Mouse (Mus musculus) cortical plate, adult 2 months (tissue): ENCODE data around the gene Pdpk1. TPM values are rescaled to one million over a fixed set of nuclear protein-coding genes. Genes with fewer than 3 reads are reported as not detected.
A peak's percentile ranks its signal among the peaks of the same experiment; 100 is the strongest.

ENCODE experiments used
- H3K27ac ChIP-seq: fragments of 200-500 bp; 2 replicates; pipeline ENCODE4 v1.5.1; 2012; ENCODE audit warnings: low read length, control low read depth, inconsistent platforms; ENCODE audit not compliant: insufficient read depth
- H3K4me1 ChIP-seq: fragments of 200-500 bp; 2 replicates; pipeline ENCODE4 v1.6.1; 2011; ENCODE audit warnings: low read length; ENCODE audit not compliant: control insufficient read depth, insufficient read depth
- H3K4me3 ChIP-seq: fragments of 200-500 bp; 2 replicates; pipeline ENCODE4 v1.5.1; 2011; ENCODE audit warnings: mild to moderate bottlenecking, low read length, control low read depth; ENCODE audit not compliant: insufficient read depth
- CTCF ChIP-seq: fragments of 200-500 bp; IDR thresholded peaks from 2 replicates; pipeline ENCODE4 v1.5.1; 2011; ENCODE audit warnings: mild to moderate bottlenecking, control low read depth, low read length; ENCODE audit not compliant: insufficient read depth; ENCODE audit errors: extremely low read depth
- POLR2A ChIP-seq: fragments of 200-500 bp; IDR thresholded peaks from 2 replicates; pipeline ENCODE4 v1.6.1; 2011; ENCODE audit warnings: mild to moderate bottlenecking, low read length, control low read depth; ENCODE audit not compliant: insufficient read depth; ENCODE audit errors: extremely low read depth
- polyA plus RNA-seq: library from polyadenylated mRNA; depleted of rRNA; stranded (reverse); fragments of >200 nt; gene quantifications from 2 replicates; pipeline ENCODE4 v1.2.3, GENCODE M21; 2012

Pdpk1 gene
- polyA plus RNA-seq, 1 experiment: 44.8 TPM

DNA sequence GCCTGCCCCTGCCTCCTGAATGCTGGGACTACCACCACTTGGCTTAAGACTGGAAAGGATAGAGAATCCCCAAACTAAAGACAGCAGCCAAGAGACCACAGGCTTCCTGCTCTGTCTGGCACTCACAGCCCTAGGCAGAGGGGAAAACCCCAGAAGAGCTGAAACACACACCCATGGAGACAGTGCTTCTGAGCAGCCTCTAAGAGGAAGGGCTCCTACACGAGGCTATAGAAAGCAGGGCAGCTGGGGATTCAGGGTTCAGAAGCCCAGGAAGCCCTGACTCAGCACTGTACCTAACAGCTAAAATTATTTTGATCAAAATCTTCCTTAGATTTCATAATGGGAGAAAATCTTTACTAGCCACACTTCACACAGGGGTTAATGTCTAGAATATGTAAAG is 66.1 kb downstream of the Pdpk1 start:
- Histone ChIP-seq H3K4me3 (no peak overlapping the region), H3K27ac (no peak overlapping the region), H3K4me1 (no peaks in the 10 kb centered on the region)
- TF ChIP-seq POLR2A (no peak), CTCF (no peak)

DNA sequence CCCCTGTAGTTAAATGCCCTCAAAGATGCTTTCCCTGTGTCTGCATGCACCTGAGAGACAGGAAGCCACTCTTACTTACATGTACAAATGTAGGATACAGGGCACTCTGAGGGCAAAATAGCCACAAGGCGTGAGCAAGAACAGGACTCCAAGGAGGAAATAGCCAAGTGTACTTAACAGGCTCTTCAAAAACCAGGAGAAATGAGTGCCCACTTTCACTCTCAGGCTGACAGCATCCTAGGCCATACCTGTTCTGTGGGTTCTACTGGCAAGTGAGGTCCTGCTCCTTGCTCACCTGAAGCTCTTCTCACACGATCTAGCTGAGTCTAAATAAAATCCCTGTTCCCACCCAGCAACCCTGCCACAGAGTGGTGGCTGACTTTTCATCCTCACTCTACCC is 73.6 kb downstream of the Pdpk1 start:
- TF ChIP-seq CTCF: no peak
- TF ChIP-seq POLR2A: no peak
- Histone ChIP-seq H3K27ac (no peak overlapping the region), H3K4me1 (peaks cover under 1% of the 10 kb centered on the region; the same call in 1 of the 2 replicates), H3K4me3 (no peak overlapping the region)

DNA sequence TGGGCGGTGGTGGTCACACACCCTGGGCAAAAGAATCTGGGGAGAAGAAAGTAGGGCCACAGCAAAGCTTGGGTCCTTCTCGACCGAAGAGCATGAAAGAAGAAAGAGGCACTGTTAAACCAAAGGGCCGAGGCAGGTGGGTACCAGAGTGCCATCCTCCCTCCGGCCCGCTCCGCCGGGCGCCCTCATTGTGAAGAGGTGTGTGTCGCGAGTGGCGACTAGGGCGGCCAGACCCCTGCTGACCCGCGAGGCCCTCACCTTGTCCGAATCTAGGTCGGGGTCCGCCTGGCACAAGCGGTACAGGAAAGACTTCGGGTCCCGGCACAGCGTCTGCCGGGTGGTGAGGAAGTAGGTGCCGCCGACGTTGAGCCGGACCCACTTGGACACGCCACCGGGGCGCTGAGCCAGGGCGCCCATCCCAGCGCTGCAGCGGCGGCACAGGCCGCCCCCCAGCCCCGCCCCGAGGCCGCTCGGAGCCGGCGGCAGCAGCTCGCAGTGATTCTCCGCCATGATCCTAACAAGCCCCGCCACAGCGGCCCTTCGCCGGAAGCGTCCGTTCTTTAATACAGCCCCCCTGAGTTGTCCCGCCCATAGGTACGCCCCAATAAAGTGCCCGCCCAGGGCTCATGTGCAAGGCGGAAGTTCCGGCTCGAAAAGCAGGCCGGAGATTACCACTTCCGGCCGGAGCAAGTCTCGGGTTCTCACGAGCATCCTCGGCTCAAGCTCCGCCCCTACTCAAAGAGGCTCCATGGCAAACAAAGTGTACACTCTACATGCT is 77.6 kb downstream of the Pdpk1 start, which contains the start of gene Kctd5:
TSS of gene Kctd5 (minus strand) at position 567 of the 778 bp plus-strand sequence.
- peak; percentile 85 for TF ChIP-seq POLR2A
- no peak for TF ChIP-seq CTCF
- Histone ChIP-seq H3K4me3 (peak within 1 kb of the TSS; percentile 79), H3K4me1 (peaks cover 7% of the 10 kb centered on the region), H3K27ac (peak within 1 kb of the TSS; percentile 18; the same call in 1 of the 2 replicates)

DNA sequence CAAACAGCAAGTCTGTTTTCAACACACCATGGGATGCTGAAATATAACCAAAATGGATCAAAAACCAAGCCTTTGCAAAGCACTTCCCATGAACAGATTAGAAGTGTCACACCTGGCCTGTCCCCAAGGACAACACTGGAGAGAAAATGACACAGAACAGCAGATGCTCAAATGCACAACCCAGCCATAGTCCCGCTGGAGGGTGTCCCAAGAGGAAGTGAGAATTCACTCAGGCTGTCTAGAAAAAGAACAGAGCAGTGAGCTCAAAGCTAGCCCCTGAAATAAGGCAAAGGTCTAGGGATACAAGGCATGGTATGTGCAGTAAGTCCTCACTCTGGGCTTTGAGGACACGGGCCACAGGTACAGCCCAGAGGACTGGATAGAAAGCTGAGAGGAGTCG is 81.2 kb downstream of the Pdpk1 start:
- peaks cover 17% of the 10 kb centered on the region for H3K4me1 ChIP-seq
- TF ChIP-seq POLR2A (no peak), CTCF (no peak)
- H3K27ac ChIP-seq: no peak overlapping the region
- H3K4me3 ChIP-seq: no peak overlapping the region

DNA sequence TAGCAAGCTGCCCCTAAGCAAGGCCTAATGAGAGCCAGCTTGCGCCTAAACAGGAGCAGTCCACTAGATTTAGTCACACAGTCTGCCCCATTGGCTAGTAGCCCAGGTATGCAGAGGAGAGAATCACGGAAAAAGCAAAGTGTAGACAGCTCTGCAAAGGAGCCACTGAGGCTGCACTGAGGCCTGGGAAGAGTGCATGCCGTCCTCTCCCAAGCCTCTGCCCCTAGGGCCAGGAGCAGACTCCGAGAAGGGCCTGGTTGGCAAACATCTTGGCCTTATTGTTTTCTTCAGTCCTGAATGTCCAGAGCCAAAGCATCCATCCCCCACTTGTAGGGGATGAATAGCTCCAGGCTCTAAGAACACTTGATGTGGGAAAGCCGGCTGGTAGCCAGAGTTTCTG is 82.5 kb downstream of the Pdpk1 start:
- Histone ChIP-seq H3K4me1 (peaks cover 17% of the 10 kb centered on the region), H3K4me3 (no peak overlapping the region), H3K27ac (peak overlapping the region; percentile 80; the same call in 1 of the 2 replicates)
- TF ChIP-seq POLR2A (no peak), CTCF (no peak)

DNA sequence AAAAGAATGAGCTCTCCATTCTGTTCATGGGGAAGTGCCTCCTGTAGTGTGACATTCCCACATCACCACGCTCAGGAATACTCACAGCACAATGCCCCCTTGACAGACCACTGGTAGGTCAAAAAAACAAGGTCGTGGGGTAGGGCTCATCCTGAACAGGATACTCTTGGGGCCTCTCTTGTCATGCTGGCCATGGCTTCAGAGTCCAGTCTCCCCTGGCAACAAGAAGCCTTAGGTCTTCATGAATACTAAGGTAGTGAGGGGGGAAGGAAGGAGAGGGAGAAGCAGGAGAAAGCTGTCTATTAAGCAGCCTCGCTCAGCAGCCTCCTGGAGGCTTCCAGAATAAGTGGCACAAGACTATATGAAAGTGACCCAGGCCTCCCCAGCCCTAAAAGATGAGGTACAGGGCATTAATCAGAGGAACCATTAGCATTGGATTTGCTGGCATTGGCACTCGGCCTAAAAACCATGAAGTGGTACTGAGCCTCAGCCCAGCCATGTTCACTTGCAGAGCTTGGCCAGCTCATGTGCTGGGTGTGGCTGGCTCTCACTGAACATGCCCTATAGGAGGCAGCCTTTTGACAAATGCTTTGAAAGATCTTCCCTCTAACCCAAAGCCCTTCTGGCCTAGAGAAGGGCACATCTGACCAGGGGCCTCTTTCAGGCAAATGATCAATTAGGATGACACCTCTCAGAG is 88.1 kb downstream of the Pdpk1 start:
- no peak overlapping the region for H3K27ac ChIP-seq
- no peak overlapping the region for H3K4me3 ChIP-seq
- no peak for TF ChIP-seq CTCF
- no peak for TF ChIP-seq POLR2A
- H3K4me1 ChIP-seq: peaks cover 8% of the 10 kb centered on the region

DNA sequence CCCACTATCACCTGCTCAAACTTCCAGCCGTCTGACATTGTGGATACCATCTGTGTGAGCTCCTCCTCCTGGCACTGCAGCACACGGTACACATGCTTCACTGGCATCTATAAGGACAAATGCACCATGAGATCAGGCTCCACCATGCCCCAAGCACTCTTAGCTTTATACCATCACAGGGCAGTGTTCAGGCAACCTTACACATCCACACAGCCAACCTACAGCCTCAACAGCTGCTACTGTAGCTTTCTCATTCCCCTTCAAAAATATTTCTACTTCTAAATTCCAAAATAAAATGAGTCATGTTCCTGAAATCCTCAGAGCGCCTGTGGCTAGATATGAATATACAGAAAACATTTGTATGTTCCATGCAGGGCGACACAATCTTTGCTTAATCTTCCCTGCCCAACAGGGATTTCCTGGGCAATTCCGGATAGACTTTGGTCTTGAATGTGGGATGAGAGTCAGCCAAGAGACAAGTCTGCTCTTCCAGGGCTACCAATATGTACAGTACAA is 92.9 kb downstream of the Pdpk1 start:
- no peak overlapping the region for H3K4me3 ChIP-seq
- TF ChIP-seq POLR2A (no peak), CTCF (no peak)
- no peak overlapping the region for H3K27ac ChIP-seq
- H3K4me1 ChIP-seq: peaks cover 3% of the 10 kb centered on the region

DNA sequence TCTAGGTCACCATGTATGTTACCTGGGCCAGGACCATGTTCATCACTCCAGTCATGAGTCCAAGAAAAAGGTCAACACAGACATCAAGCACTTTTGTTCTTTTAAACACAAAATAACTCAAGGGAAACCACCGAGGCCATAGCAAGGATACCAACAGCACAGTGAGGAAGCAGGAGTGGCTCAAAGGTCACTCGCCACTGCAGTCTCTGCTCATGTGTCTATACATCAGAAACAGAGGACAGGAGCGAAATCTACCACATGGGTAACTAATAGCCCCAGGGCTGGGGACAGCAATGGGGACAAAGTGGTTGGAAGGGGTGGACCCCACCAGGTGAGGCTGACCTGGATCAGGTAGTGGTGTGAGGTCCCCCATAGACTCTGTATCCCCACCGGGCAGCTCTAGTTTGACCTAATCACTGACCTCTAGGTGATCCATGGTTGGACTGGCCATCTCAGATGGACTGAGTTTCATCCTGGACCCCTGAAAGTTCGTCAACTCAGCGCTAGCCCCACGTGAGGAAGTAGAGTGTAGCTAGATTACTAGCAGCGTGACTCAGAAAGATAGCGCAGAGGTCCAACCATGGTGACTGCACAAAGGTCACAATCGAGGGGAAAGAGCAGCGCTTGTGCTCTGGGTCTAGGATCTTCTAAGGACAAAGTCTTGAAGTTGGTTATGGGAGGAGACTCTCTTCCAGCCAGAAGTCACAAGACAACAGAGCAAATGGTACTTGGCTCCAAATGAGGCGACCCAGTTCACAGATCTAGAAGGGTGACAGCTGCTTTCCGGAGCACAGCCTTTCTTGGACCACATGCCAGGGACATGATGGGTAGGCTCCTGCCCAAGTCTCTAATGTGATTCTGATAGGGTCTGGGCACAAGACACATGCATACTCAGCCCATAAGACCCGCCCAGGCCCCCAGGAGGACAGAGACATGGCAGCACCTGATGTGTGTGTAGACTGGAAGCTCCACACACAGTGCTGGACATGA is 93.8 kb downstream of the Pdpk1 start:
- TF ChIP-seq POLR2A (no peak), CTCF (no peak)
- Histone ChIP-seq H3K4me3 (no peak overlapping the region), H3K27ac (no peak overlapping the region), H3K4me1 (peaks cover 3% of the 10 kb centered on the region)

DNA sequence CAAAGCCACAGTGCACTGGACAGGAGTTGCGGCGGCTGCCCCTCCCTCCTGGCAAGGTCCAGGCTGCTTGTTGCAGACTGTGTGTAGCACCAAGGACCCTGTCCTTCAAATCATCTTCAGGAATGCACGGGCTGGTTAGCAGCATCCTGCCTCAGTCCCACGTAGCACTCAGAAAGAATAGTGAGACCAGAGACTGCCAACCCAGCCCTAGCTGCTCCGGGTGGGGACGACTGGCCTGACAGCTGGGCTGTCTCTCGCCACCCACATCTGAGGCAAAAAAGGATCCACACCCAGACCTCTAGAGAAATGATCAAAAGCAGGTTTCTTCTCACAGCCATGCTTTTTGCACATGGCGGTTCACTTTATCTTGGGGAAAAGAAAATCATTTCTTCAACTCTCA is 101.7 kb downstream of the Pdpk1 start:
- TF ChIP-seq CTCF (no peak), POLR2A (no peak)
- H3K27ac ChIP-seq: peak overlapping the region; percentile 45; the same call in 1 of the 2 replicates
- H3K4me3 ChIP-seq: no peak overlapping the region
- H3K4me1 ChIP-seq: peaks cover 2% of the 10 kb centered on the region; the same call in 1 of the 2 replicates

DNA sequence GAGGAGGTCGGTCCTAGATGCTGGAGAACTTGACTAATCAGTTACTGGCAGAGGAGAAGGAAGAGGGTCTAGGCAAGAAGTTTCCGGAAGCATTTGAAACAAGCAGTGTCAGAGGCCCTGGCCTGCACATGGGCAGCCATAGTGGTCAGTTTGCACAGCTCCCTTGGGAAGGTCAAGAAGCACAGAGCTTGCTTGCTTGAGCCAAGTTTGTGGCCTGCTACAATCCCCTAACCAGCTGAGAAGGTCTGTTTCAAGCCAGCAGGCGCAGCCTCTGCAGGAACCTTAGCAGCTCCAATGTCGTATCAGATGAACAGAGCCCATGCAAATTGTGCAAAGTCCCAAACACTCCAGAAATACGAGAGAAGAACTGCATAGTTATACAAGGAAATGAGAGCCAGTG is 102.7 kb downstream of the Pdpk1 start:
- H3K4me3 ChIP-seq: no peak overlapping the region
- TF ChIP-seq CTCF: no peak
- TF ChIP-seq POLR2A: no peak
- H3K4me1 ChIP-seq: peaks cover 2% of the 10 kb centered on the region; the same call in 1 of the 2 replicates
- H3K27ac ChIP-seq: no peak overlapping the region
